Mouse (Mus musculus) mature B cell (primary cell): ENCODE results near the gene Mex3d.

Source experiments
- in situ Hi-C: fragments of 300-500 bp; cut with MboI; formaldehyde crosslinking; loops from 2 replicates; pipeline ENCODE4 v1.14.3; 2019

Mex3d gene

DNA sequence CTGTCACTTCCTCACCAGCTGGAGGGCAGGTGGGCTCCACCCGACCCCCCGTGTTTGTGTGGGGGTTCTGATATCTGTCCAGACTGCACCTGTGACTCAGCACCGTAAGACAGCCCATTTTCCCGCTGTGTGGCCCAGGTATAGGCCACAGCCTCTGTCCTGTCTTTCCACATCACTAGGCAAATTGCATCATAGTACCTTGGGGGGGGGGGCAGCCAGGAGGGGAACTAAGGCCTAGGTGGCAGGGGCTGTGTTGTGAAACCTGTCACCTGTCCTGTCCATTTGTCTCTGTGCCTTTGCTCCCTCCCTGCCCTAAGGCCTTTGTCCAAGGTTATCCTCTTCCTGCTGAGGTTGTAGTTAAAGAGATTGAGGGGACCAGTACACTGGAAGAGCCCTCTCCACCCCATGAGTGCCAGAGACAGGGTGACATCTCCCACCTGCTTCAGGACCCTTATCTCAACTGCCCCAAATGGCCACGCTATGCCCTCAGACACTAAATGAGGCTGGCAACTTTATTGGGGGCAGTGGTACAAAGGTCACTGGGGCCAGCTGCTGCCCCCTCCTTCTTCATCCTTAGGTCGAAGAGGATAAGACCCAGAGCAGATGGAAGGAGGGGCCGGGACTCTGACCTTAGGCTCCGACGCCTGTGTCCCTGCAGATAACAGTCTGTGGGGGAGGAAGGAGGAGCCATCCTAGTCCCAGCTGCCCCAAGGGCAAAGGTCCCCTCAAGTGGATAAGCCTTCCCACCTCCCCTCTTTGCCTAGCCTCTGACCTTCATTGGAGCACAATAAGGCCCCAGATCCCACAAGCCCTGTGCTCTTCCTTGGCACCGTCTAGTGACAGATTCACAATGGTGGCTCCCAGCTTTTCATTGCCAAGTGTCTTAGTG, 55.6 kb downstream of the Mex3d start:
- in situ Hi-C loops: no loop called here

DNA sequence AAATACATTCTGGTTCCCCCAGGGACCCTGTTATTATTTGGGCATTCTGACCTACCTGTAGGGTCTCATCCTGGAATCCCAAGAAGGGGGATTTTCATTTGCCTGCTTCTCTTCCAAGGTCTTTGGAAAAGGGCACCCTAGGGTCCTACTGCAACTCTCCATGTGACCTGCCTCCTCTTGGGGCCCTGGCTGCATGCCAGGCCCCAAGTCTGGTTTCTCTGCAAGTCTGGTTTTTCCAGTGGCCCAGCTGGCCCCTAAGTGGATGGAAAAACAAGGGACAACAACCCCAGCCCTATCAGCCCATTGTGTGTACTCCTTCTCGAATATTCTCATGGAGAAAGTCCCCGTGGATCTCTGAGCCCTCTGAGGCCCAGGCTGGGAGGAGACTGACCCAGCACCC, 56.6 kb downstream of the Mex3d start:
- in situ Hi-C loops: no loop called here
